Mouse (Mus musculus): ENCODE measurements at regions not wholly inside any gene's neighbourhood (a gene's known extent, or its start where the extent isn't known, plus 50 kb on each side); places are given as distances from the start of the nearest gene placed in this dataset.

DNA sequence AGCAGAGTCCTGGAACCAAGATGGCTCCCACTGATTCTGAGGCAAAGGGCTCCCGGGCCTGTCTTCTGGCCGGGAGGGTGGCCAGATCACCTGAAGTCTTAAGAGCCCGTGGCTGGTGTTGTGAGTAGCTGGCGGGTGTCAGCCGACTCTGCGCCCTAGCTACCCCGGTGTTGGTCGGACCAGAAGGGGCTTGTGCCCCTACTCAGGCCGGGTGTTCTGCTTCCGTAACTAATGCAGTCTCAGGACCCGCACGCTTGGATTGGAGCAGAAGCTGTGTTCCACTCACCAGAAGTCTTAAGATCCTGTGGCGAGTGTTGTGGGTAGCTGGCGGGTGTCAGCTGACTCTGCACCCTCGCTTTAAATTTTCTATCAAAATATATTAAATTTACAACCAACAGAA is 1285.3 kb upstream of the Cdh9 start:
- no peak for ATAC-seq (ENCODE audit: low FRiP score)
- H3K36me3 ChIP-seq (ENCODE audit: control insufficient read depth, insufficient read depth, low read length), result no peaks in the 10 kb centered on the region
- WGBS, result 94% methylated on average over 15 of the region's 15 CpGs

DNA sequence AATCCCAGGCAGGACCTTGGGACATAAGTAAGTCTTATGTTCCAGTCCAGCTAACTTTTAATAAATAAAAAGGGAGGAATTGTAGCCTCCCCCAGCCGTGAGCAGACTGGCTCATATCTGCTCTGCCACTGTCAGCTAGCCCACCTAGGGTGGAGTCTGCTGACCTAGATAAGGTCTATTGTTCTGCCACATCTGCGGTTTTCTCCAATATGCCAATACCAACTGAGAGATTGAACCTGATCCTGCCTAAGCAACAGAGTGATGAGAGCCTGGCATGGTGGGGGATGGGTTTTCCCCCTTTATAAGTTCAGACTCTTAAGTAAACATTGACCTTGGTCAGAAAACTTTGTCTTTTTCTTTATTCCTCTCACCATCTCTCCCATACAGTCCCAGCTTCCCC is 1250.9 kb upstream of the Cdh9 start:
- no peak overlapping the region for H3K4me3 ChIP-seq (ENCODE audit: low read depth, low read length)
- H3K27me3 ChIP-seq (ENCODE audit: control insufficient read depth, insufficient read depth, low read length), result no peaks in the 10 kb centered on the region
- no peaks in the 10 kb centered on the region for H3K36me3 ChIP-seq (ENCODE audit: control insufficient read depth, insufficient read depth, low read length)
- DNase-seq (ENCODE audit: low spot score, missing footprints) (no peak), ATAC-seq (ENCODE audit: low FRiP score) (no peak)
- H3K9me3 ChIP-seq (ENCODE audit: control insufficient read depth, low read length), result no peaks in the 10 kb centered on the region
- 72% methylated on average over 2 of the region's 2 CpGs for WGBS
- no peak overlapping the region for H3K4me2 ChIP-seq
- H3K9ac ChIP-seq (ENCODE audit: low read length), result no peak overlapping the region
- no peaks in the 10 kb centered on the region for H3K4me1 ChIP-seq (ENCODE audit: control insufficient read depth, insufficient read depth, low read length)
- no peak overlapping the region for H3K27ac ChIP-seq (ENCODE audit: low read depth, low read length)

More for the DNA sequence above, 1285.3 kb upstream of the Cdh9 start:
- no peaks in the 10 kb centered on the region for H3K9me3 ChIP-seq (ENCODE audit: control insufficient read depth, low read length)
- no peaks in the 10 kb centered on the region for H3K4me1 ChIP-seq (ENCODE audit: control insufficient read depth, insufficient read depth, low read length)
- H3K9ac ChIP-seq (ENCODE audit: low read length), result no peak overlapping the region
- no peak for DNase-seq (ENCODE audit: low spot score, missing footprints)
- no peaks in the 10 kb centered on the region for H3K27me3 ChIP-seq (ENCODE audit: control insufficient read depth, insufficient read depth, low read length)
- no peak overlapping the region for H3K4me3 ChIP-seq (ENCODE audit: low read depth, low read length)
- no peak overlapping the region for H3K27ac ChIP-seq (ENCODE audit: low read depth, low read length)
- H3K4me2 ChIP-seq, result no peak overlapping the region

DNA sequence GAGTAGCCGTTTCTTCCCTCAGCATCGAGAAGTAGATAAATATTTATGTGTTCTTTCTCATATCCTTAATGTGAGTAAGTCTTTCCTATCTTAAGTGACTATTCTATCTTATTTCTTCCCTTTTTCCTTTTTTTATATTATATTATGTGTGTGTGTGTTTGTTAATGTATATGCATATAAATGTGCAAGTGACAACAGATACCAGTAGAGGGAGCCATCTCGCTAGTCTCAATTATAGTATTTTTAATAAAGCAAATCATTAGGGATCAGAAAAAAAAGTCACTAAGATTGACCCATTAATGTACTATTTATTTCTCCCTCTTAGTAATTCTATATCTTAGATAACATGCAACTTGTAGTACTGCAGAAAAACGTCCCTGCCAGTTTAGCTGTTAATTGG is 1228.3 kb upstream of the Cdh9 start:
- Histone ChIP-seq H3K4me3 (ENCODE audit: low read depth, low read length) (no peak overlapping the region), H3K36me3 (ENCODE audit: control insufficient read depth, insufficient read depth, low read length) (no peaks in the 10 kb centered on the region), H3K4me2 (no peak overlapping the region), H3K27ac (ENCODE audit: low read depth, low read length) (no peak overlapping the region), H3K9ac (ENCODE audit: low read length) (no peak overlapping the region), H3K27me3 (ENCODE audit: control insufficient read depth, insufficient read depth, low read length) (no peaks in the 10 kb centered on the region), H3K9me3 (ENCODE audit: control insufficient read depth, low read length) (no peaks in the 10 kb centered on the region), H3K4me1 (ENCODE audit: control insufficient read depth, insufficient read depth, low read length) (no peaks in the 10 kb centered on the region)
- 88% methylated on average over 4 of the region's 4 CpGs for WGBS
- ATAC-seq (ENCODE audit: low FRiP score) (no peak), DNase-seq (ENCODE audit: low spot score, missing footprints) (no peak)

DNA sequence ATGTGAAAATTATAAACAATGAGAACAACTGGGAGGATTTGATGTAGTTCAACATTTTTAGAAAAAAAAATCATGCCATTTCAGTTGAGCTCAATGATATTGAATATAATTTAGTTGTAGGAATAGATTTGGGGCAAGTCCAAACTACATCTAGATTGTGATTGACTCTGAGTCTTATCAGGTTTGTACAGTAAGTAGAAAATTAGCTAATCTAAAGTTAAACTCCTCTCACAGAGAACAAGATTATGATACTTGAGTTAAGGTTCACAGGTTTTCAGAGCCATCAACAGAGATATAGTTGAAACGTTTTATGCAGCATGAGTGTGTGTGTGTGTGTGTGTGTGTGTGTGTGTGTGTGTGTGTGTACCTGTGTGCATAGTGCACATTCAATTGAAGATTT is 1189.6 kb upstream of the Cdh9 start:
- no peaks in the 10 kb centered on the region for H3K4me1 ChIP-seq (ENCODE audit: control insufficient read depth, insufficient read depth, low read length)
- H3K9ac ChIP-seq (ENCODE audit: low read length), result no peak overlapping the region
- ATAC-seq (ENCODE audit: low FRiP score), result no peak
- no peak overlapping the region for H3K4me2 ChIP-seq
- no peak overlapping the region for H3K27ac ChIP-seq (ENCODE audit: low read depth, low read length)
- H3K36me3 ChIP-seq (ENCODE audit: control insufficient read depth, insufficient read depth, low read length), result no peaks in the 10 kb centered on the region
- no peak overlapping the region for H3K4me3 ChIP-seq (ENCODE audit: low read depth, low read length)
- H3K27me3 ChIP-seq (ENCODE audit: control insufficient read depth, insufficient read depth, low read length), result no peaks in the 10 kb centered on the region
- no peak for DNase-seq (ENCODE audit: low spot score, missing footprints)
- H3K9me3 ChIP-seq (ENCODE audit: control insufficient read depth, low read length), result no peaks in the 10 kb centered on the region
- 78% methylated on average over 1 of the region's 1 CpGs for WGBS

DNA sequence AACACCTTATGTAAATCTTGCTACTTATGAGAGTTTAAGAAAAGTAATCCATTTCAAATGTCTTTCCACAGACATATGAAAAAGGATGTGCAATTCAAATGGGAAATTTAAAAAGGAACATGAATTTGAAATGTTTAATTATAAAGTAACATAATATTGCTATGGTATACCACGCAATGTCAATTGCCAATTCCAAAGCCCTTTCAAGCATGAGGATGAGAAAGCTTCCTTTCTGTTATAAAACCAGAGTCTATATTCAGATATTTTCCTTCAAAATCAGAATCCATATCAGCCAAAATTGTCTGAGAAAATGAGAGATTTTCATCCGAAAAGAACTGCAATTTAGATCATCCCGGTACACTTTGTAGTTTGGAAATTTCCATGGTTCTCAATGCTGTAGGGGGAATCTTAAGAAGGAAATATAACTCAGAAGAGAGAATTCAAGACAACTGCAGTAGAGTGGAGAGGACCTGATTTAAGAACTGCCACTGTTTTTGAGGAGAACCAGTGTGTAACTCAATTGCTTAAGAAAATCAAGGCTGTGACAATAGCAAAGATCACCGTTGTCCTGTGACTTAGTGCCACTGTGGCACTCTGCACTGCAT is 1169.3 kb upstream of the Cdh9 start:
- DNase-seq (ENCODE audit: low spot score, missing footprints) (no peak), ATAC-seq (ENCODE audit: low FRiP score) (no peak)
- H3K4me2 ChIP-seq, result no peak overlapping the region
- no peak overlapping the region for H3K27ac ChIP-seq (ENCODE audit: low read depth, low read length)
- no peak overlapping the region for H3K4me3 ChIP-seq (ENCODE audit: low read depth, low read length)
- no peak overlapping the region for H3K9ac ChIP-seq (ENCODE audit: low read length)
- WGBS, result 89% methylated on average over 4 of the region's 4 CpGs
- H3K36me3 ChIP-seq (ENCODE audit: control insufficient read depth, insufficient read depth, low read length), result no peaks in the 10 kb centered on the region
- H3K9me3 ChIP-seq (ENCODE audit: control insufficient read depth, low read length), result no peaks in the 10 kb centered on the region
- H3K4me1 ChIP-seq (ENCODE audit: control insufficient read depth, insufficient read depth, low read length), result no peaks in the 10 kb centered on the region
- H3K27me3 ChIP-seq (ENCODE audit: control insufficient read depth, insufficient read depth, low read length), result no peaks in the 10 kb centered on the region

DNA sequence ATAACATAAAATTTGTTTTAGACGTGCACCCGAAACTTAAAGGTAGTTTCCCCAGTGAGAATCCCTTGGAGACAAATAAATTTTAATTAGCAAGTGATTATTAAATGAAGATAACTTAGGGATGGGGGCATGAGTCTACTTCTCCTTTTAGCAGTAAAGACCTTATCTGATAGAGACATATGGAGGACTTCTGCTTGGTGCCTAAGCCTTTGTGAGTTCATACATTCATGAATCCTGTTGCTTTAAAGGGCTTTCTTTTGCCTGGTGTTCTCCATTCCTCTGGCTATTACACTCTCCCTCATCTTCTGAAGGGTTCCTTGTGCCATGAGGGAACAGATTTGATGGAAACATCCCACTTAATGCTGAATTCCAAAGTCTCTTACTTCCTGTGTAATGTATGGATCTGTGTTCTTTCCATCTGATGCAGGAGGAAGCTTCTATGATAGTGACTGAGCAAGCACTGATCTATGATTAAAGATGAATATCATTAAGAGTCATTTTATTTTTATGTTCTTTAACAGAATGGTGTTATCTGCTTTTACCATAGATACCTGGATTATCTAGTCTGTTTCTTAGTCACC is 1146.2 kb upstream of the Cdh9 start:
- DNase-seq (ENCODE audit: low spot score, missing footprints) (no peak), ATAC-seq (ENCODE audit: low FRiP score) (no peak)
- H3K4me2 ChIP-seq, result no peak overlapping the region
- H3K9me3 ChIP-seq (ENCODE audit: control insufficient read depth, low read length), result no peaks in the 10 kb centered on the region
- no peak overlapping the region for H3K27ac ChIP-seq (ENCODE audit: low read depth, low read length)
- no peaks in the 10 kb centered on the region for H3K36me3 ChIP-seq (ENCODE audit: control insufficient read depth, insufficient read depth, low read length)
- no peak overlapping the region for H3K4me3 ChIP-seq (ENCODE audit: low read depth, low read length)
- H3K4me1 ChIP-seq (ENCODE audit: control insufficient read depth, insufficient read depth, low read length), result no peaks in the 10 kb centered on the region
- H3K27me3 ChIP-seq (ENCODE audit: control insufficient read depth, insufficient read depth, low read length), result no peaks in the 10 kb centered on the region
- H3K9ac ChIP-seq (ENCODE audit: low read length), result no peak overlapping the region
- 94% methylated on average over 2 of the region's 2 CpGs for WGBS

DNA sequence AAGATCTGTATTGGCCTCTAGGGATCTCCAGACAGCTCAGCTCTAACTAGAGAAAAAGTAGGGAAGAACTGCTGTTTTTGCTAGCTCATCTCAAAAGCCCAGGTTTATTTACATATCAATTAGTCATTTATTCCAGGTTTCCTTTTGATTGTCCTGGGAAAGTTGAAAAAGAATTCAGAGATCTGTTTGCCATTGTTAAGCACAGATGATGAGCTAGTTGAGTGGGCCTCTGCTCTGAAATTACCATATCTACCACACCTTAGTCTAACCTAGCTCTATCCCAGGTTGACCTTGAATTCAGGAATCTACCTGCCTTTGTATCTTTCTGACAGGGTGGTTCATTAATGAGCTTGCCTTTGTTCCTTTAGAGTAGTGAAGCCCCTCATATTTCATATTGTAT is 1110.6 kb upstream of the Cdh9 start:
- DNase-seq (ENCODE audit: low spot score, missing footprints) (no peak), ATAC-seq (ENCODE audit: low FRiP score) (no peak)
- no peaks in the 10 kb centered on the region for H3K4me1 ChIP-seq (ENCODE audit: control insufficient read depth, insufficient read depth, low read length)
- H3K4me2 ChIP-seq, result no peak overlapping the region
- H3K36me3 ChIP-seq (ENCODE audit: control insufficient read depth, insufficient read depth, low read length), result no peaks in the 10 kb centered on the region
- H3K4me3 ChIP-seq (ENCODE audit: low read depth, low read length), result no peak overlapping the region
- H3K9me3 ChIP-seq (ENCODE audit: control insufficient read depth, low read length), result no peaks in the 10 kb centered on the region
- no peak overlapping the region for H3K27ac ChIP-seq (ENCODE audit: low read depth, low read length)
- no peak overlapping the region for H3K9ac ChIP-seq (ENCODE audit: low read length)
- no peaks in the 10 kb centered on the region for H3K27me3 ChIP-seq (ENCODE audit: control insufficient read depth, insufficient read depth, low read length)

DNA sequence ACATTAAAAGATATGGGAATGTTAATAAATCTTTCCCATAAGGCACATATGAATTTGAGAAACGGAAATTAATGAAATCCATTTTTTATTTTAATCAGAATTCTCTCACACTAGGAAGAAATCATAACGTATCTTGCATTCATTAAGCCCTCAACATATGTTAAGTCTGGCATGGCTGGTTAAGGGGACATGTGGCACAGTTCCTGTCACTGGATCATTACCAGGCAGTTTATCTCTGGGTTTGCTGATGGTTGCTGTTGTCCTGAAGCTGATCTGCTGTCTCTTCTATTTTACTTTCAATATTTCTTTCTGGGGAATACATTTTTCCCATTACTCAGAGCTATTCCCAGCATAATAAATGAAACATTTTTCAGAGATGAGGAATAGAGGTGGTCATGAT is 1099.3 kb upstream of the Cdh9 start:
- H3K27ac ChIP-seq (ENCODE audit: low read depth, low read length), result no peak overlapping the region
- H3K9ac ChIP-seq (ENCODE audit: low read length), result no peak overlapping the region
- 83% methylated on average over 2 of the region's 2 CpGs for WGBS
- DNase-seq (ENCODE audit: low spot score, missing footprints), result no peak
- no peaks in the 10 kb centered on the region for H3K9me3 ChIP-seq (ENCODE audit: control insufficient read depth, low read length)
- H3K4me3 ChIP-seq (ENCODE audit: low read depth, low read length), result no peak overlapping the region
- H3K27me3 ChIP-seq (ENCODE audit: control insufficient read depth, insufficient read depth, low read length), result no peaks in the 10 kb centered on the region
- H3K36me3 ChIP-seq (ENCODE audit: control insufficient read depth, insufficient read depth, low read length), result no peaks in the 10 kb centered on the region
- no peak overlapping the region for H3K4me2 ChIP-seq
- no peaks in the 10 kb centered on the region for H3K4me1 ChIP-seq (ENCODE audit: control insufficient read depth, insufficient read depth, low read length)
- ATAC-seq (ENCODE audit: low FRiP score), result no peak

DNA sequence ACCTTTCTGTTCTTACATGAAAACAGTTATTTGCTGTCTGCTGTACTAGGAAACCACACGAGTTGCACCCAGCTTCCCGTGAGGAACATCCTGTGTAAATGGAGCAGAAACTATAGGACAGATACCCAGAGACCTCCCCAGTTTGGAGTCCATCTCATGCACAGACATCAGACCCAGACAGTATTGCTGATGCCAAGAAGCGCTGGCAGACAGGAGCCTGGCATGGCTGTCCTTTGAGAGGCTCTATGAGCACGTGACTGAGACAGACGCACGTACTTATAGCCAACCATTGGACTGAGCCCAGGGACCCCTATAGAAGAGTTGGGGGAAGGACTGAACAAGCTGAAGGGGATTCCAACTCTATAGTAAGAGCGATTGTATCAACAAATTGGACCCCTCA is 1098.3 kb upstream of the Cdh9 start:
- no peaks in the 10 kb centered on the region for H3K36me3 ChIP-seq (ENCODE audit: control insufficient read depth, insufficient read depth, low read length)
- no peak for ATAC-seq (ENCODE audit: low FRiP score)
- DNase-seq (ENCODE audit: low spot score, missing footprints), result no peak
- H3K27me3 ChIP-seq (ENCODE audit: control insufficient read depth, insufficient read depth, low read length), result no peaks in the 10 kb centered on the region
- H3K9me3 ChIP-seq (ENCODE audit: control insufficient read depth, low read length), result no peaks in the 10 kb centered on the region
- no peak overlapping the region for H3K9ac ChIP-seq (ENCODE audit: low read length)
- no peak overlapping the region for H3K4me3 ChIP-seq (ENCODE audit: low read depth, low read length)
- H3K4me1 ChIP-seq (ENCODE audit: control insufficient read depth, insufficient read depth, low read length), result no peaks in the 10 kb centered on the region
- WGBS, result 87% methylated on average over 7 of the region's 7 CpGs
- H3K4me2 ChIP-seq, result no peak overlapping the region
- no peak overlapping the region for H3K27ac ChIP-seq (ENCODE audit: low read depth, low read length)

Measured in midbrain, embryonic 11.5 days (tissue).